Mouse (Mus musculus): ENCODE measurements around the gene Ugt1a6a. TPM values are rescaled to one million over a fixed set of nuclear protein-coding genes. Genes with fewer than 3 reads are reported as not detected.
"Not testable (repeated sequence)": the region's sequence is repeated elsewhere in the genome, so short reads cannot be mapped to it uniquely, and the experiment has no call there.

The Ugt1a6a gene
- polyA plus RNA-seq, 1 experiment from 2014 or later: 5.0 TPM

DNA sequence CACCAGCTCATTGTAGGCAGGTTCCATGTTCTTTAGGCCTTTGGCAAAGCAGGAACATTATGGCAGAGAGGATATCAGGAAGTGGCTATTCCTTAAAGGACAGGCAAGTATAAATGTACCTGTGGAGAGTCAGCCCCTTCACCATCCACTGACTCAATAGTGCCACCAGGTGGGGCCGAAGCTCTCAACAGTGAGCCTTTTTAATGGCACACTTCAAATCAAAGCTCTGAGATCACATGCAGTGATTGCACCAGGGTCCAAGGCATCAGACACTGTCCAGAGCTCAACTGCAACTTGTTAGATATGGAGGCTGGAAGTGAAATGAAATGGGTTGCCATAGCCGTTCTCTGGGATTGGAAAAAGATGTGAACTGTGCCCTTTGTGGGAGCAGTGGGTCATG lies 10.7 kb downstream of the Ugt1a6a start:
- not testable (repeated sequence) for H3K9ac ChIP-seq; H3K27ac ChIP-seq; H3K9me3 ChIP-seq (ENCODE audit: control insufficient read depth, low read length); H3K36me3 ChIP-seq (replicated peaks; ENCODE audit: control insufficient read depth, insufficient read depth); DNase-seq (ENCODE audit: low spot score); H3K27me3 ChIP-seq (ENCODE audit: control insufficient read depth, insufficient read depth, low read length); H3K4me1 ChIP-seq (replicated peaks; ENCODE audit: control insufficient read depth, insufficient read depth, low read length); ATAC-seq (ENCODE audit: low FRiP score); H3K4me3 ChIP-seq (replicated peaks; ENCODE audit: low read length); H3K4me2 ChIP-seq (replicated peaks)
- WGBS: 86% methylated on average over 2 of the region's 2 CpGs

- H3K27ac ChIP-seq; H3K4me1 ChIP-seq (replicated peaks; ENCODE audit: control insufficient read depth, insufficient read depth, low read length); DNase-seq (ENCODE audit: low spot score); H3K9me3 ChIP-seq (ENCODE audit: control insufficient read depth, low read length); H3K9ac ChIP-seq; H3K4me3 ChIP-seq (replicated peaks; ENCODE audit: low read length); H3K27me3 ChIP-seq (ENCODE audit: control insufficient read depth, insufficient read depth, low read length); ATAC-seq (ENCODE audit: low FRiP score); H3K36me3 ChIP-seq (replicated peaks; ENCODE audit: control insufficient read depth, insufficient read depth); H3K4me2 ChIP-seq (replicated peaks): not testable (repeated sequence)
- 65% methylated on average over 2 of the region's 2 CpGs for WGBS
Observed at GRCm38 (mm10) chr1:88150133-88150532, 15.5 kb downstream of the Ugt1a6a start.

GRCm38 (mm10) chr1:88158430-88158829 lies 23.8 kb downstream of the Ugt1a6a start:
- DNase-seq (ENCODE audit: low spot score) (no peak), ATAC-seq (ENCODE audit: low FRiP score) (no peak)
- WGBS: 96% methylated on average over 2 of the region's 2 CpGs
- H3K36me3 ChIP-seq (replicated peaks; ENCODE audit: control insufficient read depth, insufficient read depth): no peaks in the 10 kb centered on the region
- no peaks in the 10 kb centered on the region for H3K4me1 ChIP-seq (replicated peaks; ENCODE audit: control insufficient read depth, insufficient read depth, low read length)
- H3K4me2 ChIP-seq (replicated peaks): no peak overlapping the region
- H3K9ac ChIP-seq: no peak overlapping the region
- no peaks in the 10 kb centered on the region for H3K9me3 ChIP-seq (ENCODE audit: control insufficient read depth, low read length)
- no peak overlapping the region for H3K4me3 ChIP-seq (replicated peaks; ENCODE audit: low read length)
- no peaks in the 10 kb centered on the region for H3K27me3 ChIP-seq (ENCODE audit: control insufficient read depth, insufficient read depth, low read length)
- H3K27ac ChIP-seq: no peak overlapping the region

- H3K27ac ChIP-seq: no peak within 1 kb of the TSS
- H3K27me3 ChIP-seq (ENCODE audit: control insufficient read depth, insufficient read depth, low read length): no peaks in the 10 kb centered on the region
- DNase-seq (ENCODE audit: low spot score): no peak
- H3K4me3 ChIP-seq (replicated peaks; ENCODE audit: low read length): no peak within 1 kb of the TSS
- no peaks in the 10 kb centered on the region for H3K4me1 ChIP-seq (replicated peaks; ENCODE audit: control insufficient read depth, insufficient read depth, low read length)
- no peak within 1 kb of the TSS for H3K4me2 ChIP-seq (replicated peaks)
- H3K9me3 ChIP-seq (ENCODE audit: control insufficient read depth, low read length): no peaks in the 10 kb centered on the region
- H3K36me3 ChIP-seq (replicated peaks; ENCODE audit: control insufficient read depth, insufficient read depth): no peaks in the 10 kb centered on the region
- no peak within 1 kb of the TSS for H3K9ac ChIP-seq
- no peak for ATAC-seq (ENCODE audit: low FRiP score)
- WGBS: 82% methylated on average over 5 of the region's 5 CpGs
Observed at GRCm38 (mm10) chr1:88165711-88166110, 31.1 kb downstream of the Ugt1a6a start, which contains the start of gene Ugt1a5. Gene Ugt1a5, plus strand, starts transcription at chr1:88166012.

DNA sequence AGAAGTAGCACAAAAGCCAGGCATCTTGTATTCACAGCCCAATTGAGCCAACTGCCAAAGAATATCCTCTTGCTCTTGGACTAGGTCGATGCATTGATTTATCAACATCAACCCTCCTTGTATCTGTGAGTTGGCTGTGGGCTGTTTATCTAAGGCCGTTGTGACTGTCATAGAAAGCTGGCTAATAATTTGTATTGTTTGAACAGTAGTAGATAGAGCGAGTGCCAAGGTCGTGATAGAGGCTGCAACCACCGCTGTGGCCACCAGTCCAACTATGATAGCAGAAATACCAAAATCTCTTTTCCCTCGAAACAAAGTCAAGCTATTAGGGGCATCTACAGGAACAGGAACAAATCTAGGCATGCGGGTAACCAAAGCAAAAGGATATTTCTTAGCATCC lies 37.6 kb downstream of the Ugt1a6a start:
- DNase-seq (ENCODE audit: low spot score); H3K27me3 ChIP-seq (ENCODE audit: control insufficient read depth, insufficient read depth, low read length); H3K4me3 ChIP-seq (replicated peaks; ENCODE audit: low read length); H3K4me2 ChIP-seq (replicated peaks); H3K9me3 ChIP-seq (ENCODE audit: control insufficient read depth, low read length); ATAC-seq (ENCODE audit: low FRiP score); H3K27ac ChIP-seq; H3K36me3 ChIP-seq (replicated peaks; ENCODE audit: control insufficient read depth, insufficient read depth); H3K4me1 ChIP-seq (replicated peaks; ENCODE audit: control insufficient read depth, insufficient read depth, low read length); H3K9ac ChIP-seq: not testable (repeated sequence)
- WGBS: 97% methylated on average over 5 of the region's 7 CpGs

GRCm38 (mm10) chr1:88179657-88180056 lies 45.0 kb downstream of the Ugt1a6a start:
- 100% methylated on average over 1 of the region's 1 CpGs for WGBS
- H3K9ac ChIP-seq: no peak overlapping the region
- H3K4me1 ChIP-seq (replicated peaks; ENCODE audit: control insufficient read depth, insufficient read depth, low read length): no peaks in the 10 kb centered on the region
- 0 out of 2 replicates have a peak, but pooled peaks cover 8% of the 10 kb centered on the region for H3K9me3 ChIP-seq (ENCODE audit: control insufficient read depth, low read length)
- no peaks in the 10 kb centered on the region for H3K27me3 ChIP-seq (ENCODE audit: control insufficient read depth, insufficient read depth, low read length)
- no peak for DNase-seq (ENCODE audit: low spot score)
- H3K4me3 ChIP-seq (replicated peaks; ENCODE audit: low read length): no peak overlapping the region
- H3K36me3 ChIP-seq (replicated peaks; ENCODE audit: control insufficient read depth, insufficient read depth): no peaks in the 10 kb centered on the region
- H3K27ac ChIP-seq: no peak overlapping the region
- no peak overlapping the region for H3K4me2 ChIP-seq (replicated peaks)
- ATAC-seq (ENCODE audit: low FRiP score): no peak

- Histone ChIP-seq H3K9me3 (ENCODE audit: control insufficient read depth, low read length) (no peaks in the 10 kb centered on the region), H3K4me3 (replicated peaks; ENCODE audit: low read length) (no peak overlapping the region), H3K27ac (no peak overlapping the region), H3K9ac (no peak overlapping the region), H3K4me1 (replicated peaks; ENCODE audit: control insufficient read depth, insufficient read depth, low read length) (no peaks in the 10 kb centered on the region), H3K4me2 (replicated peaks) (no peak overlapping the region), H3K27me3 (ENCODE audit: control insufficient read depth, insufficient read depth, low read length) (no peaks in the 10 kb centered on the region), H3K36me3 (replicated peaks; ENCODE audit: control insufficient read depth, insufficient read depth) (no peaks in the 10 kb centered on the region)
- ATAC-seq (ENCODE audit: low FRiP score): no peak
- DNase-seq (ENCODE audit: low spot score): no peak
- WGBS: 94% methylated on average over 5 of the region's 5 CpGs
Observed at GRCm38 (mm10) chr1:88186325-88186935, 51.8 kb downstream of the Ugt1a6a start.

GRCm38 (mm10) chr1:88192136-88192535 lies 57.5 kb downstream of the Ugt1a6a start:
- DNase-seq (ENCODE audit: low spot score): no peak
- Histone ChIP-seq H3K9ac (no peak overlapping the region), H3K9me3 (ENCODE audit: control insufficient read depth, low read length) (no peaks in the 10 kb centered on the region), H3K4me1 (replicated peaks; ENCODE audit: control insufficient read depth, insufficient read depth, low read length) (no peaks in the 10 kb centered on the region), H3K27ac (no peak overlapping the region), H3K4me3 (replicated peaks; ENCODE audit: low read length) (no peak overlapping the region), H3K4me2 (replicated peaks) (no peak overlapping the region), H3K27me3 (ENCODE audit: control insufficient read depth, insufficient read depth, low read length) (no peaks in the 10 kb centered on the region), H3K36me3 (replicated peaks; ENCODE audit: control insufficient read depth, insufficient read depth) (no peaks in the 10 kb centered on the region)
- no peak for ATAC-seq (ENCODE audit: low FRiP score)
- WGBS: 68% methylated on average over 3 of the region's 3 CpGs

GRCm38 (mm10) chr1:88195687-88196086 lies 61.1 kb downstream of the Ugt1a6a start:
- Histone ChIP-seq H3K4me3 (replicated peaks; ENCODE audit: low read length) (no peak overlapping the region), H3K9ac (no peak overlapping the region), H3K4me2 (replicated peaks) (no peak overlapping the region), H3K36me3 (replicated peaks; ENCODE audit: control insufficient read depth, insufficient read depth) (no peaks in the 10 kb centered on the region), H3K9me3 (ENCODE audit: control insufficient read depth, low read length) (no peaks in the 10 kb centered on the region), H3K27me3 (ENCODE audit: control insufficient read depth, insufficient read depth, low read length) (no peaks in the 10 kb centered on the region), H3K27ac (no peak overlapping the region), H3K4me1 (replicated peaks; ENCODE audit: control insufficient read depth, insufficient read depth, low read length) (no peaks in the 10 kb centered on the region)
- DNase-seq (ENCODE audit: low spot score) (no peak), ATAC-seq (ENCODE audit: low FRiP score) (no peak)
- 86% methylated on average over 1 of the region's 1 CpGs for WGBS

GRCm38 (mm10) chr1:88197443-88197842 lies 62.8 kb downstream of the Ugt1a6a start:
- DNase-seq (ENCODE audit: low spot score): no peak
- WGBS: 81% methylated on average over 3 of the region's 3 CpGs
- no peak overlapping the region for H3K9ac ChIP-seq
- H3K27ac ChIP-seq: no peak overlapping the region
- ATAC-seq (ENCODE audit: low FRiP score): no peak
- H3K9me3 ChIP-seq (ENCODE audit: control insufficient read depth, low read length): no peaks in the 10 kb centered on the region
- H3K36me3 ChIP-seq (replicated peaks; ENCODE audit: control insufficient read depth, insufficient read depth): no peaks in the 10 kb centered on the region
- H3K4me1 ChIP-seq (replicated peaks; ENCODE audit: control insufficient read depth, insufficient read depth, low read length): no peaks in the 10 kb centered on the region
- H3K4me3 ChIP-seq (replicated peaks; ENCODE audit: low read length): no peak overlapping the region
- no peak overlapping the region for H3K4me2 ChIP-seq (replicated peaks)
- H3K27me3 ChIP-seq (ENCODE audit: control insufficient read depth, insufficient read depth, low read length): no peaks in the 10 kb centered on the region
